Comparison of ENCODE assay signal across 10 mouse cellular contexts in genomic region chr10:24622586-24622985, GRCm38 (mm10). TPM values are rescaled to one million over a fixed set of nuclear protein-coding genes. Genes with fewer than 3 reads are reported as not detected.
DNase-seq lines count a peak whose midpoint lies in the region; ATAC-seq and TF ChIP-seq lines count a peak whose summit lies in the region.
"Had no signal": no experiment of that assay in that cellular context is flagged by ENCODE, and none has a peak within 500 bp of the region (broad histone marks: within the 10 kb centered on the region; RNA-seq: fewer than 3 reads in every experiment).

No protein-coding gene starts in this region.

- TF ChIP-seq CTCF in E14TG2a.4 (conservative IDR thresholded peaks at IDR 0.05; ENCODE audit: low read length) = peak; percentile 97

- DNase-seq in hindbrain, embryonic 14.5 days (ENCODE audit: low spot score) = peak; percentile 57
- DNase-seq in c-Kit-positive CD71-negative TER-119-negative erythroid progenitor cells, embryonic 14.5 days (ENCODE audit: low read depth) = peak; percentile 76
- peak; percentile 79 for DNase-seq in gastrocnemius, adult 18-20 months (ENCODE audit: low spot score)
- peak; percentile 84 to 86 for DNase-seq in layer of hippocampus, postnatal 10 days (ENCODE audit: low spot score in 2 of 2)
- peak; percentile 33 to 75 for DNase-seq in monocyte, adult 2 months (ENCODE audit: low read depth in 1 of 2, low spot score in 2 of 2)
- DNase-seq in testis, postnatal 14 days (ENCODE audit: low spot score) = peak; percentile 72

- ATAC-seq in hindbrain, embryonic 14.5 days (ENCODE audit: low FRiP score) = no peak
- ATAC-seq in hindbrain, embryonic 13.5 days (ENCODE audit: low FRiP score) = no peak

- no peaks in the 10 kb centered on the region for H3K4me1 ChIP-seq in hindbrain, embryonic 14.5 days (replicated peaks; ENCODE audit: control insufficient read depth, insufficient read depth, low read length)
- H3K4me1 ChIP-seq in hindbrain, embryonic 13.5 days (replicated peaks) = no peaks in the 10 kb centered on the region
- H3K4me1 ChIP-seq in E14TG2a.4 (replicated peaks; ENCODE audit: low read depth, low read length) = peaks cover 28% of the 10 kb centered on the region
- H3K4me1 ChIP-seq: neural tube, embryonic 13.5 days had no signal

- no peaks in the 10 kb centered on the region for H3K36me3 ChIP-seq in hindbrain, embryonic 14.5 days (replicated peaks; ENCODE audit: control insufficient read depth, insufficient read depth)
- no peaks in the 10 kb centered on the region for H3K36me3 ChIP-seq in hindbrain, embryonic 13.5 days
- no peaks in the 10 kb centered on the region for H3K36me3 ChIP-seq in E14TG2a.4 (ENCODE audit: insufficient read depth, low read length)
- H3K36me3 ChIP-seq: neural tube, embryonic 13.5 days had no signal

- H3K27ac ChIP-seq in hindbrain, embryonic 14.5 days = no peak overlapping the region
- H3K27ac ChIP-seq in hindbrain, embryonic 13.5 days = no peak overlapping the region
- H3K27ac ChIP-seq: neural tube, embryonic 13.5 days had no signal

- H3K27me3 ChIP-seq in hindbrain, embryonic 14.5 days (ENCODE audit: control insufficient read depth, insufficient read depth, low read length) = no peaks in the 10 kb centered on the region
- H3K27me3 ChIP-seq in hindbrain, embryonic 13.5 days = no peaks in the 10 kb centered on the region; the same call in 1 of the 2 replicates
- H3K27me3 ChIP-seq in E14TG2a.4 (ENCODE audit: insufficient read depth, low read length) = no peaks in the 10 kb centered on the region
- H3K27me3 ChIP-seq: neural tube, embryonic 13.5 days had no signal

- WGBS in hindbrain, embryonic 14.5 days = 26% methylated on average over 7 of the region's 7 CpGs
- WGBS in hindbrain, embryonic 13.5 days = 24% methylated on average over 7 of the region's 7 CpGs

- no peak overlapping the region for H3K4me3 ChIP-seq in hindbrain, embryonic 14.5 days (replicated peaks; ENCODE audit: low read length)
- no peak overlapping the region for H3K4me3 ChIP-seq in hindbrain, embryonic 13.5 days
- H3K4me3 ChIP-seq in E14TG2a.4 (replicated peaks; ENCODE audit: low read length) = no peak overlapping the region
- H3K4me3 ChIP-seq: erythroblast, embryonic 14.5 days; neural tube, embryonic 13.5 days had no signal

- no peak overlapping the region for H3K4me2 ChIP-seq in hindbrain, embryonic 14.5 days (replicated peaks)
- no peak overlapping the region for H3K4me2 ChIP-seq in hindbrain, embryonic 13.5 days
- H3K4me2 ChIP-seq: neural tube, embryonic 13.5 days had no signal

- H3K9ac ChIP-seq in hindbrain, embryonic 14.5 days = no peak overlapping the region
- no peak overlapping the region for H3K9ac ChIP-seq in hindbrain, embryonic 13.5 days
- H3K9ac ChIP-seq: neural tube, embryonic 13.5 days had no signal

- H3K9me3 ChIP-seq in hindbrain, embryonic 14.5 days (ENCODE audit: control insufficient read depth, low read length) = no peaks in the 10 kb centered on the region
- H3K9me3 ChIP-seq in hindbrain, embryonic 13.5 days = no peaks in the 10 kb centered on the region
- no peaks in the 10 kb centered on the region for H3K9me3 ChIP-seq in E14TG2a.4 (ENCODE audit: low read length)
- H3K9me3 ChIP-seq: neural tube, embryonic 13.5 days had no signal

RNA-seq across cellular contexts. Expression of gene Ccn2, which starts 27.3 kb away (rescaled TPM):
- 1.4 and 3.3 TPM in 2 replicates for polyA plus RNA-seq in hindbrain, embryonic 14.5 days (2014; fragmentation: Nextera tagmentation; extraction: Ambion mirVana)
- polyA plus RNA-seq in hindbrain, embryonic 13.5 days (2015; fragmentation: Nextera tagmentation; extraction: Ambion mirVana) = 3.2 and 3.8 TPM in 2 replicates
- 10 to 100 TPM; 16.5 to 53.2 TPM for total RNA-seq in gastrocnemius, adult 18-20 months (2021)
- total RNA-seq in layer of hippocampus, postnatal 10 days (2021) = 10 to 100 TPM; 10.8 to 13.1 TPM
- polyA plus RNA-seq: erythroblast, embryonic 14.5 days had no signal
